Mouse (Mus musculus): Measurements from ENCODE around the gene Kcnk16.

Gene Kcnk16

DNA sequence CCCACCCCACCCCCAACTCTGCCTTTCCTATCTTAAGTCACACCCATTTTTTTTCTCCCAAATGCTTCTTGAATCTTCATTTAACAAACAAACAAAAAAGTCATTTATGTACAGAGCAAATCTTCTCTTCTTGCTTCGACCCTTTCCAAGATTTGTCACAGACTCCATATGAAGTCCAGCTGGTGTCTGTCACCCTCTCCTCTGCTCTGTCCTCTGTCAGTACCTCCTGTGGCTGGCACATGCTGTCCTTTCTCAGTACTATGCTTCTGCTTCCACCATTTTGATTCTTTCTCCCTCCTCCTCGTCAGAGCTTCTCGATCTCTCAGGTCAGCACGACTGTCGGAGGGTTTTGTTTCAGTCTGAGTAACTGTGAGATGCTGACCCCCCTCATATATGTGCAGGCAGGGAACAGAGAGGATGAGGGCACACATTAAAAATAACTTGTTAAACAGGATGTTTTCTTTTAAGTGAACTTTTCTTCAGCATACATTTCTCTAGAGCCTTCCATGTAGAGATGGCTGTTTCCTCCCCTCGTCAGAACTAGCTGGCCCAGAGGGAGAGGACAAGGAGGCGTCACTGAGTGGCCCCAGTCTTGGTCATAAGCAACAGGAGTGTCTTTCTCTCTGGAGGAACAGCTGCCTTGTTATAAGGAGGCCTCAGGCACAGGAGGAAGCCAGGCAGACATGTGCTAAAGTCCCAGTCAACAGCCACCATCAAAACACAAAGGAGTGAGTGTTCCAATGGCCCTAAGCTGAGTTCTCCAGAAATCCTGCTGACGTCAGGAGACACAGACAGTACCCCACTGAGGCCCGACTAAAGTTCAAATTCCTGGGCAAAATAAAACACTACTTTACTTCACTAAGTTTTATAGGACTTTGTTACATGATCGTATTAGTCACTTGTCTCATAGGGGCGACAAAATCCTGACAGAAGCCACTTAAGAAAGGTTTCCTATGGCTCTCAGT is 35.7 kb downstream of the Kcnk16 start:
- in situ Hi-C loops (cut with MboI; ENCODE audit: unreplicated experiment in 2 of 2) = no loop called here

DNA sequence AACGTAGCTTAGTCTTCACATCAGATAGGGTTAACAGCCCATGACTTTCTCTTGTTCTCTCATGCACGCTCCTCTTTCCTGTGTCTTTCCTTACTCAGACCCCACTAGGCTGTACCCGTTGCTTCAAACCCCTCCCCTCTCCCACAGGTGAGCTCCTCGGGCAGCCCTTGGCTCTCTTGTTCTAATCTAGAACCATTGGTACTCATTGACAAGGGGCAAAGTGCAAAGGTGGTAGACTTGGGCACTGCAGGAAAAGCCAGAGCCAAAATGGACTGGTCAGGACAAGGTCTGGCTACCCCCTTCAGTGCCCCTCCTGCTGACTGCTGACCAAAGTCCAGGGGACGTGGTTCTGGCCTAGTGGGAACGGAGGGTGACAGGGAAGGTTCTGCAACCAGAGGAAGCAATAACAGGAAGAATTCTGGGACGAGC is 38.9 kb downstream of the Kcnk16 start:
- in situ Hi-C loops (cut with MboI; ENCODE audit: unreplicated experiment in 2 of 2) = no loop called here

DNA sequence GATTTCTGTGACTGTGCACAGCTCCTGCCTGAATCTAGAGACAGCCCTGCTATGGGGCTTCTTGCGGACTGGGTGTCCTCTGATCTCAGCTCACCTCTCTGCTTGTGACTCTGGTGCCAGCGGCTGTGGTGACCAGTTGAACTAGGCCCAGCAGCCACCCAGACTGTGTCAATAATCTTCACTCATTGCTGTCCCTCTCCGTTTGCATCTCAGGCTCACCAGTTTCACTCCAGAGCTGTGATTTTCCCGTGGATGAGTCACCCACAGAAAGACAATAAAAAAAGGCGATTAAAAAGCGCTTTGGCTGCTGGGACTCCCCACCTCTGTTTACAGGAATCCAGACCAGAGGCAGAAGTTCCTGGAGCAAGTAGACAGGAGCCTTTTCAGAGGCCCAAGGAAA is 39.6 kb downstream of the Kcnk16 start:
- in situ Hi-C loops (cut with MboI; ENCODE audit: unreplicated experiment in 2 of 2) = no loop called here

DNA sequence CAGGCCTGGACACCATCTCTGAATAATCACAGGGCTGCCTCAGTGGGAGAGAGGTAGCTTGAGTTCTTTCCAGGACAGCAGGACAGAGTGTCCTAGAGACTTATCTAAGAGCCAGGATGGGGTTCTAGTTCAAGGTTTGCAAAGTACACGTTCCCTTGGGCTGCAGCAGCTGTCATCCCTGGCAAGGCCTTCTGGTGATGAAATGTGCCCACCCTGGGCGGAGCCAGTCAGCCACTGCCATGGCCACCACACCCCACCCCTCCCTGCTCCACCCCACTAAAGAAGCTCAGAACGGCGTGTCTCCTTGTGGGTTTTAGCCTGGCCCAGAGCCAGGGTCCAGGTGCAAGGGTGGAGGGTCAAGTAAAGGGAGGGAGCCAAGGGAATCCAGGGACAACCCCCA is 40.7 kb downstream of the Kcnk16 start:
- in situ Hi-C loops (cut with MboI; ENCODE audit: unreplicated experiment in 2 of 2) = no loop called here

DNA sequence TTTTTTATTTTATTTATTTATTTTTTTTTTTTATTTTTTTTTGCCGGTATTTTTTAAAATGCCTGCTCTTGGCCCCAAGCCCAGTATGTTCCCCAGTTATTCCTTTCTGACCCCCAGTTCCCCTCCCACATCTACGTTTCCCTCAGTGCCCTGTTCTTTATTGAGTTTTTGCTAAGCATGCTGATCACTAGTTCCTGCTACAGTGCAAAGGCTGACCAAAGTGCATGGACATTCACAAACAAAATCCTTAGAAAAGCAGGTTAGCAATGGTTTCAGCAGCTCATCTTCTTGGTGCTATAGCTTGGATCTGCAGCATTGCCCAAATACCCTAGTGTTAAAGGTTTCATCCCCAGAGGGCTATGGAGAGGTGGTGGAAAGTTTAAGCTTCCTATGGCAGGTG is 42.0 kb downstream of the Kcnk16 start:
- in situ Hi-C loops (cut with MboI; ENCODE audit: unreplicated experiment in 2 of 2) = no loop called here

DNA sequence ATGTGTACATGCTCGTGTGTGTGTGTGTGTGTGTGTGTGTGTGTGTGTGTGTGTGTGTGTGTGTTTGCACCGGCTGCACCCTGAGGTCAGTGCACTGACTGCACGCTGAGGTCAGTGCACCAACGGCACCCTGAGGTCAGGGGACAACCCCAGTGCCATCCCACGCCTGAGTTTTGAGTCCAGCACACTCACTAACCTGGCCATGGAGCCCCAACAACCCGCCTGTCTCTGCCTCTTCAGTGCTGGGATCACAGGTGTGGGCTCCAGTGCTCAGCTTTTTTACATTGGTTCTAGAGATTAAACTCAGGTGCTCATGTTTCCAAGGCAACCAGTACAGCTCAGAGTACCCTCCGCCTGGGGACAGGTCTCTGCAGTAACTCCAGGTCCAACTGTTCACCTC is 42.5 kb downstream of the Kcnk16 start:
- in situ Hi-C loops (cut with MboI; ENCODE audit: unreplicated experiment in 2 of 2) = no loop called here

DNA sequence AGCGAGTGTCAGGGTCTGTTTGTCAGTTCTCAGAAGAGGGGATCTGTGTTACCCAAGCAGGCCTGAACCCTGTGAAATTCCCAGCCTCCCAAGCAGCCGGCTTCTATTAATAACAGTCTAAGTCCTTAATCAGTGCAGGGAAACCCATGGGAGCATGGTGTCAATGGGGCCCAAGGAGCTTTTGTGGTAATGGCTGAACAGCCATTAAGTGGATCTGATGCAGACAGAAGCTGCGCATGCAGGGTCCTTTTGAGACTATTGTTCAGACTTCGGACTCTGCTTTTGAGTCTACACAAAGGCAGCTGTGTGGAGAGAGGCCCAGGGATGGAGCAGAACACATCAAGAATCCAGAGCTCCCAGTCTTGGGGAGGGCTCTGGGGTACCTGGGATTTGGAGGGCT is 43.5 kb downstream of the Kcnk16 start:
- in situ Hi-C loops (cut with MboI; ENCODE audit: unreplicated experiment in 2 of 2) = no loop called here

DNA sequence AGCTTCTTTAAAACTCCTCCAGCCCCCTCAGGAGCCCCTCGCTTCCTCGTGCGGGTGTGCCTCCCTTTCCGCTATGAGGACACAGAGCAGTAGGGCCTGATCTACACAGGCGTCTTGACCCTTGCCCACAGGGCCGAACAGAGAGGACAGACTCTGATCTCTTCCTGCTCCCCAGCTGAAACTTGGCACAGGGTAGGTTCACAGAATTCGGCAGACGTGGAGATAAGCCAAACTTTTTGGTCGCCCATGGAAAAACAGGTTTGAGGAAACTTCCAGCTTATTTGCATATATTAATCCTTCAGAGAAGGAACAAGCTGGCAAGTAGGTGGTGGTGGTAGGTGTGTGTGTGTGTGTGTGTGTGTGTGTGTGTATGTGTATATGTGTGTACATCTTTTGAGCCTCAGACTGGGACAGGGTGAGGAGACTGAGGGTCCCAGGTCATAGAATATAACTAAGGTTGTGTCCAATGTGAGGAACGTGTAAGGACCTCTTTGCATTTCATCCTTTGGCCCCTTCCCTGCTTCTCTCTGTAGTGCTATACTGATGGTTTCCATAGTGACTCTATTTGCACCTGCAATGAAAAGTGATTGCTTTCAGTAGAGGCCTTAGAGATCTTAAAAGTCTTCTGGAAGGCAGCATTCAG is 44.3 kb downstream of the Kcnk16 start:
- in situ Hi-C loops (cut with MboI; ENCODE audit: unreplicated experiment in 2 of 2) = no loop called here

DNA sequence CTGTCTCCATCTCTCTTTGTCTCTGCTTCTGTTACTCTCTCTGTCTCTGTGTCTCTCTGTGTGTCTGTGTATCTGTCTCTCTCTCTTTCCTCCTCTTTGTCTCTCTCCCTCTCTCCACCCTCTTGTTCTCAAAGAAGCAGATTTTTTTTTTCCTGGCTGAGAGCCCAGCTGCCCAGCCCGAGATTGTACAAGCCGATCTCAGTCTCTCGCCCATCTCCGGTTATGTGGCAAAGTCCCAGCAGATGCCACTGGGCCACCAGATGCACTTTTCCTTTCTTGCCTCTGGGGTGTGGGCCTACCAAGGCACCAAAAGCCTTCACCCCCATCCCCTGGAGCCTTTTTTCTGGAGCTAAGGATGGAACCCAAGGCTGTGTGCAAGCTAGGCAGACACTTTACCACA is 44.8 kb downstream of the Kcnk16 start:
- in situ Hi-C loops (cut with MboI; ENCODE audit: unreplicated experiment in 2 of 2) = no loop called here

DNA sequence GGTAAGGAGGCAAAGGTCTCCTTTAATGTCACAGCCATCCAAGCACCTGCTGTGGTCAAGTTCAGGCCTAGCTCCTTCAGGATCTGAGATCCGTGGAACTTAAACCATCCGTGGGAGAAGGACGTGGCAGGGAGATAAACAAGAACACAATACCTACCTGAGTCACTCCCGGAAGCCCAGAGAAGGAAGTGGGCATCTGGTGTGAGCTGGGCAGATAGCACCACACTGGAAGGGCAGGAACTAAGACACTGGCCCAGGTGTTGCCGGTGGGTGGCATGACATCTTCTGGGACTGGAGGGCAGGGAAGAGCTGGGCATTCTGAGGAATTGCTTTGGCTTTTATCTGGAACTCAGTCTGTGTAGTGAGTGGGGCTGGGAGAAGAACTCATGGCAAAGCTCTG is 45.7 kb downstream of the Kcnk16 start:
- in situ Hi-C loops (cut with MboI; ENCODE audit: unreplicated experiment in 2 of 2) = no loop called here

DNA sequence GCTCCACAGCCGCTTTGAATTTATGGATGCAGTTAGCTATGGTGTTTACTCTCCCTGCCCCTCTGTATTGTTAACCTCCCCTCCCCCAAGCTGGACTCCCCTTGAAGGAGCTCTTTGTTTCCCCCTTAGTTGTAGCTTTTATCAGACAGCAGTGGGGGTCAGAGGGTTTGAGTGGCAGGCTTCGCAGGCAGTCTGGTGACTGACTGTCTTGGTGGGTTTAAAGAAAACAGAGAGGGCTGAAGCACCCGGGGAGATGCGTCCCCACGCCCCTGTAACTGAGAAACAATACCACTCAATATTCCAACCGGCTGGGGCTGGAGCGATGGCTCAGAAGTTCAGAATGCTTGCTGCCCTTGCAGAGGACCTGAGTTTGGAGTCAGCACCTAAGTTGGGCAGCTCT is 47.9 kb downstream of the Kcnk16 start:
- in situ Hi-C loops (cut with MboI; ENCODE audit: unreplicated experiment in 2 of 2) = no loop called here

DNA sequence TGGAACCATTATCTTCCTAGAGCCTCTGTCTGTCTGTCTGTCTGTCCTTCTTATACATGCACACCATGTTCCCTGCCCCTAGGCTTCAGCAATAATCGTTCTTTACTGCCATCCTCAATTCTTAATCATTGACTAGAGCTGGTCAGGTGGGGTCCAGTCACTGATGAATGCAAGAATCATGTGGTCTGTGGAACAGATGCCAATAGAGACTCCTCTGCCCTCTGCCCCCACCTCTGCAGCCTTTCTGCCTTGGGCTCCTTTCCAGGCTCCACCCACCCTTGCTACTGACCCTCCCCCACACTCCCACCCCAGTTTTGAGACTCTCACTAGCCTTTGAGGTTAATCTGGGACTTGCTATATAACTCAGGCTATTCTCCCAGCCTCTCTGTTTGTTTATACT is 49.1 kb downstream of the Kcnk16 start:
- in situ Hi-C loops (cut with MboI; ENCODE audit: unreplicated experiment in 2 of 2) = no loop called here

DNA sequence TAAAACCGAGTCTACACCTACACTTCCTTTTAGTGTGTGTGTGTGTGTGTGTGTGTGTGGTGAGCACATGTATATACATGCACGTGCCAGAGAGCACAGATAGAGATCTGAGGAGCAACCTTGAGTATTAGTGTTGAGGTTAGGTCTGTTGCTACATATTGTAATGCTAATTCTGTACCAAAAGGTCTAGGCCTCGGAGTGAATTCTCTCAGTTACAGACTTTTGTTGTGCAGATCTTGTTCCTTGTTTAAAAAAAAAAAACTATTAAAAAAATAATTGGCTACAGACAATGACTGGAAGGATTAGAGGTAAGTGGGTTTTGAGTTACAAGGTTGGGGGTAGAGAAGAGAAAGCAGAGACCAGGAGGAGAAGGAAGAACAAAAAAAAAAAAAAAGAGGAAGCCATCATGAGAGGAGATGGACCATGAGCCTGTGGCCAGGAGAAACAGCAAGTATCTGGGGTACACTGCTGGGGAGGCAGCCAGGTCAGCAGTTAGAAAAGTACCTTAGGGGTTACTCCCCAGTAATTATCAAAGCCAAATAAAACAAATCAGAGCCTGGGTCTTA is 51.6 kb downstream of the Kcnk16 start:
- in situ Hi-C loops (cut with MboI; ENCODE audit: unreplicated experiment in 2 of 2) = no loop called here

DNA sequence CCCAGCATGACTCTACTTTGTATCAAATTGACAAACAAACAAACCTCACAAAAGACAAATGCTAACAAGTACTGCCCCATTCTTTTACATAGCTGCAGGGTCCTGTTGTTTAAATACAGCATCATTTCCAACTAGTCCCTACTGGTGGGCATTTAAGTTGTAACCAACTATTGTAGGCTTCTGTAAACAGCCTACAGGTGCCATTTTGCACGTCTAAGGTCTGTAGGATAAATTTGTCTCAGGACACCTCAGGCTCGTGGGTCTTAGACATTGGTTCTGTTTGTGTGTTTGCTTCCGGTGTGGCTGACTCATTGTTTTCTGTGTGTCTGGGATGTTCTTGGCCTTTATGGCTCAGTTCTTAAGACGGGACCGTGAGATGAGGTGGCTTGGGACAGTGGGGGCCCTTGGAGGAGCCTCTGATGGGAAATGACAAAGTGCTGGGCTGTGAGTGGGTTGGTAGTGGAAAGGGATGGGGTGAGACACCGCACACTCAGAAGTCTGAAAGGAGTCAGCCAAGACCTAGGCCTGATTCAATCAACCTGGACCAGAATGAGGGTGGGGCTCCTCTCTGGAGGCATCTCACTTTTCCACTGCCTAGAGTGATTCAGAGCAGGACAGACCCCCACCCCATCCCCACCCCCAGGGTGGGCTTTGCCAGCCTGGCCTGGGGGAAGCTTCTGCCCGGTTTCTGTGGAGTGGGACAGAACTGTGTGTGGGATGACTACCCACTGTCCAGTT is 52.3 kb downstream of the Kcnk16 start:
- in situ Hi-C loops (cut with MboI; ENCODE audit: unreplicated experiment in 2 of 2) = no loop called here

DNA sequence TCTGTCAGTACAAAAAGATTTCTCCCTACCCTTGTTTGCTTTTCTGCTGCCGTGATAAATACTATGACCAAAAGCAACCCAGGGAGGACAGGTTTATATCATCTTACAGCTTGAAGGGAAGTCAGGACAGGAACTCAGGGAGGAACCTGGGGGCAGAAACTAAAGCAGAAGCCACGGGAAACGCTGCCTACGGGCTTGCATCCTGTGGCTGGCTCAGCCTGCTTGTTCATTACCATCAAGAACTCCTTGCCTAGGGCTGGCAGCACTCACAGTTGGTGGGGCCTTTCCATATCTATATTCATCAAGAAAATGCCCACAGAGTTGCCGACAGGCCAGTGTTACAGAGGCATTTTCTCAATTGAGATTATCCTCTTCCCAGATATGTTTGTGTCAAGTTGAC is 53.2 kb downstream of the Kcnk16 start:
- in situ Hi-C loops (cut with MboI; ENCODE audit: unreplicated experiment in 2 of 2) = no loop called here

DNA sequence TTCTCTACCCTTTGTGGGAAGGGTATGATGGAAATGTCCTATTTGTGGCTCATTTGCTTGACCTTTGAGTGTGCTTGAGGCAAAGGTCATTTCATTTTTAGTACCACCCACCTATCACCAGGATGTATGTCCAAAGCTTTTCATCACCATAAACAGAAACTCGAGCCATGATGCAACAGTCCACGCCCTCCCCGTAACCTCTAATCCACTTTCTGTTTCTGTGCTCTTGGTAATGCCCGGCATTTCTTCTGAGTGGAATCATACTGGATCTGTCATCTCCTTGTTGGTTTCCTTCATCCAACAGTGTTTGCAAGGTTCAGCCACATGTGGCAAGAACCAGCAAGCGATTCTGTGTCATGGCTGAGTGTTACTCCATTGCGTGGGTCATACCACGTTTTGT is 54.9 kb downstream of the Kcnk16 start:
- in situ Hi-C loops (cut with MboI; ENCODE audit: unreplicated experiment in 2 of 2) = no loop called here

DNA sequence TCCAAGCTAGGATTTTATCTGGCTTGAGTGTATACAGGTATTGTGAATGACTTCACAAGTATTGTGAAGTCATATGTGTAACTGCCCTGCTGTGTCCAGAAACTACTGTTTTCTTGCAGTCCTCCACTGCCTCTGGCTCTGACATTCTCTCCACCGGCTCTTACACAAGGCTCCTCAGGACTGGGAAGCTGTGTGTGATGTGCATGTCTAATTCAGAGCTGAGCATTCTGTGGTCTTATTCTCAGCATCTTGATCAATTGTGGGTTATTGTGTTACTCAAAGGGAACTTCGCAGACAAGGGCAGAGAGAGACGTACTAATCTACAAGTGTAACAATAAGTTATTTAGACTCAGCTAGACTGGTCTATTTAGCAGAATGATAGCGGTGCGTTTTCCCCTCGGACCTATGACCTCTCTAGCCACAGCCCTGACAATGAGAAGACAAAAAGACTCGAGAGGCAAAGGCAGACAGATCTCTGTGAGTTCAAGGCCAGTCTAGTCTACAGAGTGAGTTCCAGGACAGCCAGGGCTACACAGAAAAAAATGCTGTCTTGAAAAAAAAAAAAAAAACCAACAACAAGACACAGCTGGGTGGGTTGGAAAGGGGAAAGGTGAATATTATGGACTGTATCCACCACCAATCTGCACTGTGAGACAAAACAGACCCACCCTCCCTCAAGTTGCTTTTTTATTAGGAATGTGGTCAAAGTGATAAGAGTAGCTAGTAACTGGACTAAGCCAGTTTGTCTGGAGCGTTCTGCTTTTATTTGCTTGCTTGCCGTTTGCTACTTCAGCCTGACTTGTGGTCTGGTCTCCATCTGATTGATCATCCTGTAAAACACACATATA is 57.0 kb downstream of the Kcnk16 start:
- in situ Hi-C loops (cut with MboI; ENCODE audit: unreplicated experiment in 2 of 2) = no loop called here
